Mouse (Mus musculus): Measurements from ENCODE around the gene Ppfia1. TPM values are rescaled to one million over a fixed set of nuclear protein-coding genes. Genes with fewer than 3 reads are reported as not detected.

Ppfia1 gene
- polyA plus RNA-seq, 1 experiment from 2014 or later, result 25.0 TPM

DNA sequence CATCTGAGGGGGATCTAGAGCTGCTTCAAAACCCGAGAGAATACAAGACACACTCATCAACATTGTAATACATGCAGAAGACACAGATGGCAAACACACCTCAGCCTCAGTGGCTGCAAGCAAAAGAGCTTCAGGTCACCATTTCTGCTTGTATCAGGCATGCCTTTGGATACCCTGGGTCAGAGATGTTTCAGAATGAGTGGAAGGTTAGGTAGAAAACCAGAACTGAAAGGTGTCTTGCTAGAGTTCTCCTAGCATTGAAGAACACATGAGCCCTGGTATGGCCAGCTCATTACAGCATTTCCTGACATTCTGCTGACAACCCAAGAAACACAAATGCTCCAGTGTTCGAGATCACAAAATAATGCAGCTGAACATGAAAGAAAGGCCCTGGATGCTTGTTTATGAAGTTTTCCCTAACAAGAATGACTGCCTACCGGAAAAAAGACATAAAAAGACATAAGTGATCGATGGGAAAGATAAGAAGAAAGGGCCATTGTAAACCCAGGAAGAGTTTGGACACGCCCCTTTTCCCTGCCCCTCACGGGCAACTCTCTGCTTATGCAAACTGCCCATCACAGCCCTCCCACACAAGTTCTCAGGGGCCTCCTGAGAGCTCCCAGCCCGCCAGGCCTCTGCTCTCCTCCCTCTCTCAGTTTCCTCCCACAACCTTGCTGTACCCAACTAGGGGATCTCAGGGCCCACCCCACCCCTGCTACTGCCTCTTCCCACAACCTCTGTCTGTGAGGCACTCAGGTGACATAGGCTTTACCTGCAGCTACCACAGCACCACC lies 21.7 kb downstream of the Ppfia1 start:
- no peak overlapping the region for H3K27ac ChIP-seq (replicated peaks in 1 of 2; ENCODE audit: control insufficient read depth in 1 of 2, insufficient read depth in 1 of 2, low read depth in 2 of 2, low read length in 2 of 2)
- H3K27me3 ChIP-seq (ENCODE audit: control insufficient read depth, insufficient read depth, low read length), result no peaks in the 10 kb centered on the region
- 55% methylated on average over 7 of the region's 7 CpGs for WGBS
- no peak overlapping the region for H3K9ac ChIP-seq (ENCODE audit: low read length)
- no peak overlapping the region for H3K4me3 ChIP-seq (ENCODE audit: control insufficient read depth in 1 of 2, insufficient read depth in 1 of 2, low read depth in 1 of 2, low read length in 2 of 2)
- ATAC-seq (ENCODE audit: insufficient number of reproducible peaks, insufficient read depth, low FRiP score, low read depth), result no peak
- no peaks in the 10 kb centered on the region for H3K9me3 ChIP-seq (ENCODE audit: control insufficient read depth, low read length)
- no peaks in the 10 kb centered on the region for H3K36me3 ChIP-seq (ENCODE audit: control insufficient read depth, insufficient read depth, low read length)
- peaks cover 5 to 32% of the 10 kb centered on the region in 2 experiments for H3K4me1 ChIP-seq (ENCODE audit: control insufficient read depth in 2 of 2, insufficient read depth in 2 of 2, low read length in 2 of 2)
- H3K4me2 ChIP-seq (ENCODE audit: low read length), result no peak overlapping the region

DNA sequence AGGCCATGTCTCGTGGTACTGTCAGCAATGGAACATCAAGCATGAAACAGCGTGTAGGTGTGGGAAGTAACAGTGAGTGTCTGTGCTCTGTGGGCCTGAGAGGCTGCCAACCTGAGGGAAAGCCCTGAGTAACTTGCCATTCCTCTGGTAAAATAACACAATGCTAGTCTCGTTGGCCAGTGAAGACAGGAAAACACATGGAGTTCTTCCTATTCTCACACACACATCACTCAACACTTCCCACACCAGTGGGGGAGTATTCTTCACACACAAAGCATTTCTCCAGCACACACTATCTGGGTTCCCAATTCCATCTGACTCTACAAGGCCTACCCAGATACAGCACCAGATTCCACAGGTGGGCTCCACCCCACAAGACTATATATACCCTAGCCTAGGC lies 23.7 kb downstream of the Ppfia1 start:
- 57% methylated on average over 3 of the region's 3 CpGs for WGBS
- H3K27me3 ChIP-seq (ENCODE audit: control insufficient read depth, insufficient read depth, low read length), result no peaks in the 10 kb centered on the region
- H3K4me3 ChIP-seq (ENCODE audit: control insufficient read depth in 1 of 2, insufficient read depth in 1 of 2, low read depth in 1 of 2, low read length in 2 of 2), result no peak overlapping the region
- no peak overlapping the region for H3K27ac ChIP-seq (replicated peaks in 1 of 2; ENCODE audit: control insufficient read depth in 1 of 2, insufficient read depth in 1 of 2, low read depth in 2 of 2, low read length in 2 of 2)
- H3K9ac ChIP-seq (ENCODE audit: low read length), result no peak overlapping the region
- H3K36me3 ChIP-seq (ENCODE audit: control insufficient read depth, insufficient read depth, low read length), result no peaks in the 10 kb centered on the region
- H3K4me2 ChIP-seq (ENCODE audit: low read length), result no peak overlapping the region
- no peaks in the 10 kb centered on the region for H3K9me3 ChIP-seq (ENCODE audit: control insufficient read depth, low read length)
- H3K4me1 ChIP-seq (ENCODE audit: control insufficient read depth in 2 of 2, insufficient read depth in 2 of 2, low read length in 2 of 2), result peaks cover 5 to 25% of the 10 kb centered on the region in 2 experiments
- ATAC-seq (ENCODE audit: insufficient number of reproducible peaks, insufficient read depth, low FRiP score, low read depth), result no peak

DNA sequence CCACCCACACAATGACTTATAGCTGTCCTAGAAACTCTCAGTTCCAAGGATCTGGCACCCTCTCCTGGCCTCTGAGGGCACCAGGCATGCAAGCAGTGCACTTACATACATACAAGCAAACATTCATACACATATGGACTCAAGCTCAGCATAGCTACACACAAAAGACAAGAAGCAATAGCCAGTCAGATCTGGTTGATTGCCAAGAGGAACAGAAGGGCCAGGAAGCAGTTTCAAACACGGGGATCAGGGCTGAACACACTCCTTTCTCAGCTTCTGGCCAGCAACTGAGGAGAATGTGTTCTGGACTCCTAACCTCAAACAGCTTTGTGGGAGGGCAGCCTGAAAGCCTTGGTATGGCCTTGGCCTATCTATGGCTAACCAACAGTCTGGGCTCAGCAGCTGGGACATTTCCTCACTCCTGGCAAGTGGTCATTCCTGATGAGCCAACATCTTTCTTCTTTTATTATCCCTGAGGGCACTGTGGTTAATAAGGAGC lies 25.8 kb downstream of the Ppfia1 start:
- Histone ChIP-seq H3K4me3 (ENCODE audit: control insufficient read depth in 1 of 2, insufficient read depth in 1 of 2, low read depth in 1 of 2, low read length in 2 of 2) (no peak overlapping the region), H3K27me3 (ENCODE audit: control insufficient read depth, insufficient read depth, low read length) (no peaks in the 10 kb centered on the region), H3K9ac (ENCODE audit: low read length) (no peak overlapping the region), H3K4me2 (ENCODE audit: low read length) (no peak overlapping the region), H3K9me3 (ENCODE audit: control insufficient read depth, low read length) (no peaks in the 10 kb centered on the region), H3K4me1 (ENCODE audit: control insufficient read depth in 2 of 2, insufficient read depth in 2 of 2, low read length in 2 of 2) (peaks cover 5 to 25% of the 10 kb centered on the region in 2 experiments), H3K36me3 (ENCODE audit: control insufficient read depth, insufficient read depth, low read length) (no peaks in the 10 kb centered on the region), H3K27ac (replicated peaks in 1 of 2; ENCODE audit: control insufficient read depth in 1 of 2, insufficient read depth in 1 of 2, low read depth in 2 of 2, low read length in 2 of 2) (no peak overlapping the region)
- 60% methylated on average over 1 of the region's 1 CpGs for WGBS
- ATAC-seq (ENCODE audit: insufficient number of reproducible peaks, insufficient read depth, low FRiP score, low read depth), result no peak

DNA sequence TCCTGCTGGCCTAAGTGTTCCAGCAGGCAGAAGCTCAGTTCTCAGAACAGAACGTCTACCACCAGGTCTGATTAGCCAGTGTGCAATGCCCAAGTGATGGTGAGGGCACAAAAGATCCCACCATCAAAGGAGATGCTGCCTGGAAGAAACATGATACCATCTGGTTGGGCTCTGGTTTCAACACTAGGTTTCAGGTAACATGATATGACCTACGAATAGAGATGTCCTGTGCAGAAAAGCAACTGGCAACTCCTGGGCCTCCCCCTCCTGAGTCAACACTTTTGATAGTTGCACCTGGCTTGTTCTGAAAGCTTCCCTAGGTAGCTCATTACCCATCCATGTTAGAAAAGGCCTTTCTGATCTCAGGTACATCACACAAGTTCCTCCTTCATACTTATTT lies 26.9 kb downstream of the Ppfia1 start:
- H3K4me3 ChIP-seq (ENCODE audit: control insufficient read depth in 1 of 2, insufficient read depth in 1 of 2, low read depth in 1 of 2, low read length in 2 of 2), result no peak overlapping the region
- 45% methylated on average over 2 of the region's 2 CpGs for WGBS
- no peak overlapping the region for H3K9ac ChIP-seq (ENCODE audit: low read length)
- H3K27ac ChIP-seq (replicated peaks in 1 of 2; ENCODE audit: control insufficient read depth in 1 of 2, insufficient read depth in 1 of 2, low read depth in 2 of 2, low read length in 2 of 2), result no peak overlapping the region
- H3K9me3 ChIP-seq (ENCODE audit: control insufficient read depth, low read length), result no peaks in the 10 kb centered on the region
- H3K4me2 ChIP-seq (ENCODE audit: low read length), result no peak overlapping the region
- H3K36me3 ChIP-seq (ENCODE audit: control insufficient read depth, insufficient read depth, low read length), result no peaks in the 10 kb centered on the region
- H3K4me1 ChIP-seq (ENCODE audit: control insufficient read depth in 2 of 2, insufficient read depth in 2 of 2, low read length in 2 of 2), result peaks cover 2 to 20% of the 10 kb centered on the region in 2 experiments; a peak in 3 of 4 replicates
- no peak for ATAC-seq (ENCODE audit: insufficient number of reproducible peaks, insufficient read depth, low FRiP score, low read depth)
- no peaks in the 10 kb centered on the region for H3K27me3 ChIP-seq (ENCODE audit: control insufficient read depth, insufficient read depth, low read length)

DNA sequence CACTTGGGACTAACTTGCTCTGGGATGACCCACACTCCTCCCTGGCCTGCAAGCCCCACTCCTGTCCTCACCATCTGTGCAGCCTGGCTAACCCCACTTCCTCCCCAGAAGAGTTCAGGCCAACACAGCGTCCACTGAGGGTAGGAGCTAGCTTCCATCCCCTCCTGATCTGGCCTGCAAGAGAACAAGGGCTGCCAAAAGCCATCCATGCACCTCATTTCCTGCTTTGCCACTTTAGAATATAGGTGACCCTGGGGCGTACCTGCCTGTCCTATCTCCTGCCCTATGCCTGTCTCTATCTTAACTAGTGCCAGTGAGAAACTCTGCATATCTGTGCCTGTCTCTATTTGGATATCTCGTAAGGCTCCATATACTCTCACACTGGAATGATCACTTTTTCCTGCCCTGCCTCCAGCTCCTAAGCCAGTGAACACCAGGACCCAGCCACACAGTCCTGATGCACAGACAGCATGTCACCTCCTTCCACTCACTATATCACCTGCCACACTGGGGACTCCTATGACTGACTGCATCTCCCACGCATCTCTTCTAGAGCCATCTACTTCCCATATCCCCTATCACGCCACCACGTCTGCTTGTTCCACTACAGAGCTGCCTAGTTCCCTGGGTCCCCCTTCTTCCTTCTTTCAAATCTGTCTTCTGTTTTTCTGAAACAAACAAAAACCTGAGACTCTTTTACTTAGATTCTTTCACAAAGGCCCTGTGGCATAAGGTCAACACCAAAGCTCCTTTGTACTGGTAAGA lies 28.9 kb downstream of the Ppfia1 start:
- Histone ChIP-seq H3K9ac (ENCODE audit: low read length) (no peak overlapping the region), H3K9me3 (ENCODE audit: control insufficient read depth, low read length) (no peaks in the 10 kb centered on the region), H3K4me1 (ENCODE audit: control insufficient read depth in 2 of 2, insufficient read depth in 2 of 2, low read length in 2 of 2) (peaks cover 0 to 12% of the 10 kb centered on the region in 2 experiments; a peak in 2 of 4 replicates), H3K4me3 (ENCODE audit: control insufficient read depth in 1 of 2, insufficient read depth in 1 of 2, low read depth in 1 of 2, low read length in 2 of 2) (no peak overlapping the region), H3K27ac (replicated peaks in 1 of 2; ENCODE audit: control insufficient read depth in 1 of 2, insufficient read depth in 1 of 2, low read depth in 2 of 2, low read length in 2 of 2) (no peak overlapping the region), H3K4me2 (ENCODE audit: low read length) (no peak overlapping the region), H3K36me3 (ENCODE audit: control insufficient read depth, insufficient read depth, low read length) (peaks cover 16% of the 10 kb centered on the region), H3K27me3 (ENCODE audit: control insufficient read depth, insufficient read depth, low read length) (no peaks in the 10 kb centered on the region)
- WGBS, result 74% methylated on average over 6 of the region's 6 CpGs
- no peak for ATAC-seq (ENCODE audit: insufficient number of reproducible peaks, insufficient read depth, low FRiP score, low read depth)

DNA sequence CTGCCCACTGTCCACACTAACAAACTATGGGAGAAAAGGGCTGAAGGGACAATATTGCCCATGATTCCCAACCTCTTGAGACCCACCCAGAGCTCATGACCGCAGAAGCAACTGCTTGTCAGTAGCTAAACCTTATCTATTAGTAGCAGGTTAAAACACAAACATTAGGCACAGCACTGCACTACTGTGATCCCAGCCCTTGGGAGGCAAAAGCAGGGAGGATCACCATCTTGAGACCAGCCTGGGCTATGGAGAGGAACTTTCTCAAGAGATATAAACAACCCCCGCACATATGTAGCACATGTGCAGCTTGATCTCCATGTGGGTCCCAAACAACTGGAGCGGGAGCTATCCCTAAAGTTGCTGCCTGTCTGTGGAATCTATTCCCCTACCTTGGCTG lies 30.1 kb downstream of the Ppfia1 start:
- peaks cover 28% of the 10 kb centered on the region for H3K36me3 ChIP-seq (ENCODE audit: control insufficient read depth, insufficient read depth, low read length)
- H3K9ac ChIP-seq (ENCODE audit: low read length), result no peak overlapping the region
- H3K4me3 ChIP-seq (ENCODE audit: control insufficient read depth in 1 of 2, insufficient read depth in 1 of 2, low read depth in 1 of 2, low read length in 2 of 2), result no peak overlapping the region
- H3K27ac ChIP-seq (replicated peaks in 1 of 2; ENCODE audit: control insufficient read depth in 1 of 2, insufficient read depth in 1 of 2, low read depth in 2 of 2, low read length in 2 of 2), result no peak overlapping the region
- ATAC-seq (ENCODE audit: insufficient number of reproducible peaks, insufficient read depth, low FRiP score, low read depth), result no peak
- 71% methylated on average over 3 of the region's 3 CpGs for WGBS
- no peaks in the 10 kb centered on the region for H3K27me3 ChIP-seq (ENCODE audit: control insufficient read depth, insufficient read depth, low read length)
- H3K4me2 ChIP-seq (ENCODE audit: low read length), result no peak overlapping the region
- peaks cover 0 to 12% of the 10 kb centered on the region in 2 experiments; a peak in 2 of 4 replicates for H3K4me1 ChIP-seq (ENCODE audit: control insufficient read depth in 2 of 2, insufficient read depth in 2 of 2, low read length in 2 of 2)
- H3K9me3 ChIP-seq (ENCODE audit: control insufficient read depth, low read length), result no peaks in the 10 kb centered on the region

DNA sequence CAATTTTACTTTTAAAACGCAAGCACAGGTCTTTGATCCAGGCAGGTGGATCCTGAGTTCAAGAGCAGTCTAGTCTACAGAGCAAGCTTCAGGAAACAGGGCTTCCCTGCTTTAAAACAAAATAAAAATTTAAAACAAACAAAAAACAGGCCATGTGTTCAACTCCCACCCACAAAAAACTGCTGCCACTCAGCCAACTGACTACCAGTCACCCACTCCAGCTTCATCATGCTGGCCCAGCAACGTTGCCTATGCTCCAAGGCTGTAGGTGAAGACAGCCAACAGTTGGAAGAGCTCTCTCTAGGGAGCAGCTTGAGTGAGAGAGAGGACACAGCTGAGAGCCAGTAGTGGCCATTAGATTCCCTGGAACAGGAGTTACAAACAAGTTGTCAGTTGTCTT lies 31.6 kb downstream of the Ppfia1 start:
- peaks cover 43% of the 10 kb centered on the region for H3K36me3 ChIP-seq (ENCODE audit: control insufficient read depth, insufficient read depth, low read length)
- H3K9ac ChIP-seq (ENCODE audit: low read length), result no peak overlapping the region
- H3K27ac ChIP-seq (replicated peaks in 1 of 2; ENCODE audit: control insufficient read depth in 1 of 2, insufficient read depth in 1 of 2, low read depth in 2 of 2, low read length in 2 of 2), result no peak overlapping the region
- peaks cover 0 to 8% of the 10 kb centered on the region in 2 experiments; a peak in 1 of 4 replicates for H3K4me1 ChIP-seq (ENCODE audit: control insufficient read depth in 2 of 2, insufficient read depth in 2 of 2, low read length in 2 of 2)
- no peak overlapping the region for H3K4me3 ChIP-seq (ENCODE audit: control insufficient read depth in 1 of 2, insufficient read depth in 1 of 2, low read depth in 1 of 2, low read length in 2 of 2)
- ATAC-seq (ENCODE audit: insufficient number of reproducible peaks, insufficient read depth, low FRiP score, low read depth), result no peak
- no peaks in the 10 kb centered on the region for H3K27me3 ChIP-seq (ENCODE audit: control insufficient read depth, insufficient read depth, low read length)
- 85% methylated on average over 2 of the region's 2 CpGs for whole genome bisulfite sequencing
- H3K4me2 ChIP-seq (ENCODE audit: low read length), result no peak overlapping the region
- no peaks in the 10 kb centered on the region for H3K9me3 ChIP-seq (ENCODE audit: control insufficient read depth, low read length)

All from heart, embryonic 14.5 days (tissue).